10 mouse cellular contexts compared by ENCODE assay signal in the genomic region with DNA sequence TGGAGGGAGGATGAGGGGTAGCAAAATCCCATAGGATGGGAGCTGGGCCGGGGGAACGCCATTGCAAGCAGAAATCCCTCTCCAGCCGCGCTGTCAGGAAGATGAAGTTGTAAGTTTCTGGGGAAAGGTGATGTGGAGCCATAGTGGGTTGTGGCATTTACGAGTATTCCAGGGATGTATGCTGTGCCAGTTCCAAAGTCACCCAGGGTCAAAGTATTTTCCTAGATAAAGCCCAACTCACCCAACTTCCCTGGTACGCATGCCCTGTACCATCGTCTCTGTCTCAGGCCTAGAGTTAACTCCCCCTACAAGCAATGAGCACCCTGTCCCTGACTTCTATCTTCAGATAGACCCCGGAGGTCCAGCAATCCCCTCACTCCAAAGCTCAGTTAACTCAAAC. TPM values are rescaled to one million over a fixed set of nuclear protein-coding genes. Genes with fewer than 3 reads are reported as not detected.
A peak's percentile ranks its signal among the peaks of the same experiment; 100 is the strongest.
DNase-seq lines count a peak whose midpoint lies in the region; ATAC-seq and TF ChIP-seq lines count a peak whose summit lies in the region.
"Had no signal": no experiment of that assay in that cellular context is flagged by ENCODE, and none has a peak within 500 bp of the region (broad histone marks: within the 10 kb centered on the region; RNA-seq: fewer than 3 reads in every experiment).

No protein-coding gene starts in this region.

- no peaks in the 10 kb centered on the region for H3K27me3 ChIP-seq in forebrain, embryonic 13.5 days
- H3K27me3 ChIP-seq in forebrain, embryonic 11.5 days (ENCODE audit: control insufficient read depth, insufficient read depth, low read length): no peaks in the 10 kb centered on the region
- H3K27me3 ChIP-seq in liver, adult 2 months (ENCODE audit: control insufficient read depth, insufficient read depth, low read length): no peaks in the 10 kb centered on the region
- H3K27me3 ChIP-seq in heart, postnatal 0 days (ENCODE audit: control insufficient read depth, insufficient read depth, low read length): no peaks in the 10 kb centered on the region
- H3K27me3 ChIP-seq in liver, embryonic 14.5 days (ENCODE audit: control insufficient read depth, insufficient read depth, low read length): no peaks in the 10 kb centered on the region

- no peak for TF ChIP-seq POLR2A in liver, adult 2 months (IDR thresholded peaks at IDR 0.05; ENCODE audit: extremely low read depth, insufficient read depth, low read length)

- no peak for DNase-seq in forebrain, embryonic 11.5 days (ENCODE audit: low spot score)
- peak; percentile 85 for DNase-seq in liver, adult 2 months (ENCODE audit: extremely low read depth, low read depth, low spot score)
- DNase-seq in liver: no peak
- peak; percentile 9 for DNase-seq in heart, postnatal 0 days (ENCODE audit: low spot score)
- DNase-seq in liver, embryonic 14.5 days (ENCODE audit: low read depth in 3 of 3, low spot score in 3 of 3): no peak
- DNase-seq in ovary, adult 18-20 months (ENCODE audit: low spot score): no peak
- no peak for DNase-seq in frontal cortex, postnatal 36 days (ENCODE audit: low spot score in 2 of 2)
- DNase-seq: layer of hippocampus, adult 9-11 months had no signal

- no peak for ATAC-seq in forebrain, embryonic 13.5 days
- no peak for ATAC-seq in forebrain, embryonic 11.5 days (replicated peaks; ENCODE audit: low FRiP score)
- ATAC-seq in heart, postnatal 0 days (ENCODE audit: insufficient read depth, low read depth): no peak
- no peak for ATAC-seq in liver, embryonic 14.5 days (ENCODE audit: insufficient read depth)

- no peaks in the 10 kb centered on the region for H3K4me1 ChIP-seq in forebrain, embryonic 13.5 days
- H3K4me1 ChIP-seq in forebrain, embryonic 11.5 days (replicated peaks; ENCODE audit: control insufficient read depth, insufficient read depth, low read length): 0 out of 2 replicates have a peak, but pooled peaks cover 2% of the 10 kb centered on the region
- H3K4me1 ChIP-seq in liver, adult 2 months (ENCODE audit: control insufficient read depth, insufficient read depth, low read length): peaks cover 15% of the 10 kb centered on the region
- H3K4me1 ChIP-seq in heart, postnatal 0 days (ENCODE audit: control insufficient read depth, insufficient read depth): peaks cover 16% of the 10 kb centered on the region
- H3K4me1 ChIP-seq in liver, embryonic 14.5 days (replicated peaks; ENCODE audit: control insufficient read depth in 2 of 2, insufficient read depth in 2 of 2, low read length in 1 of 2): peaks cover 0 to 12% of the 10 kb centered on the region in 2 experiments; a peak in 2 of 4 replicates

- H3K27ac ChIP-seq in forebrain, embryonic 13.5 days: no peak overlapping the region
- no peak overlapping the region for H3K27ac ChIP-seq in forebrain, embryonic 11.5 days (ENCODE audit: low read depth, low read length)
- peak overlapping the region; percentile 98 for H3K27ac ChIP-seq in liver, adult 2 months (replicated peaks; ENCODE audit: insufficient read depth, low read depth, low read length)
- H3K27ac ChIP-seq in heart, postnatal 0 days (ENCODE audit: low read depth): no peak overlapping the region
- H3K27ac ChIP-seq in liver, embryonic 14.5 days: no peak overlapping the region

- TF ChIP-seq CTCF in liver, adult 2 months (IDR thresholded peaks at IDR 0.05; ENCODE audit: low read depth, low read length): no peak
- TF ChIP-seq CTCF in heart, postnatal 0 days (IDR thresholded peaks at IDR 0.05; ENCODE audit: low read depth): no peak
- no peak for TF ChIP-seq CTCF in liver, embryonic 14.5 days (IDR thresholded peaks at IDR 0.05; ENCODE audit: low read depth)

- no peak for TF ChIP-seq EP300 in heart, postnatal 0 days (IDR thresholded peaks at IDR 0.05; ENCODE audit: low read depth)
- TF ChIP-seq EP300 in liver, embryonic 14.5 days (IDR thresholded peaks at IDR 0.05; ENCODE audit: low read depth): no peak

- 67% methylated on average over 8 of the region's 8 CpGs for WGBS in forebrain, embryonic 13.5 days
- WGBS in forebrain, embryonic 11.5 days: 63% methylated on average over 8 of the region's 8 CpGs
- 18% methylated on average over 8 of the region's 8 CpGs for WGBS in liver, adult 2 months
- 43% methylated on average over 8 of the region's 8 CpGs for WGBS in heart, postnatal 0 days
- 49% methylated on average over 8 of the region's 8 CpGs for WGBS in liver, embryonic 14.5 days (ENCODE audit: insufficient replicate concordance)

- no peak overlapping the region for H3K9ac ChIP-seq in forebrain, embryonic 13.5 days
- no peak overlapping the region for H3K9ac ChIP-seq in forebrain, embryonic 11.5 days (ENCODE audit: low read length)
- H3K9ac ChIP-seq in liver, adult 2 months (ENCODE audit: low read depth, low read length): peak overlapping the region; percentile 83
- H3K9ac ChIP-seq in heart, postnatal 0 days (replicated peaks; ENCODE audit: low read depth, low read length): no peak overlapping the region
- no peak overlapping the region for H3K9ac ChIP-seq in liver, embryonic 14.5 days (replicated peaks)

- H3K36me3 ChIP-seq in forebrain, embryonic 13.5 days (ENCODE audit: poor library complexity, severe bottlenecking): peaks cover 49% of the 10 kb centered on the region
- no peaks in the 10 kb centered on the region; the same call in 1 of the 2 replicates for H3K36me3 ChIP-seq in forebrain, embryonic 11.5 days (ENCODE audit: control insufficient read depth, insufficient read depth, low read length)
- no peaks in the 10 kb centered on the region; the same call in 1 of the 2 replicates for H3K36me3 ChIP-seq in liver, adult 2 months (ENCODE audit: control insufficient read depth, insufficient read depth, low read length)
- peaks cover 22% of the 10 kb centered on the region for H3K36me3 ChIP-seq in heart, postnatal 0 days (replicated peaks; ENCODE audit: control insufficient read depth, insufficient read depth, low read length)
- no peaks in the 10 kb centered on the region; the same call in none of the 2 replicates for H3K36me3 ChIP-seq in liver, embryonic 14.5 days (replicated peaks; ENCODE audit: control insufficient read depth, insufficient read depth, low read depth)

- peak overlapping the region; percentile 25; the same call in 1 of the 2 replicates for H3K4me2 ChIP-seq in forebrain, embryonic 13.5 days
- no peak overlapping the region for H3K4me2 ChIP-seq in forebrain, embryonic 11.5 days (ENCODE audit: low read depth, low read length, severe bottlenecking)
- peak overlapping the region; percentile 70 for H3K4me2 ChIP-seq in heart, postnatal 0 days (ENCODE audit: low read depth, low read length)
- H3K4me2 ChIP-seq in liver, embryonic 14.5 days (ENCODE audit: low read depth): peak overlapping the region; percentile 55

- H3K79me2 ChIP-seq in liver, adult 2 months (ENCODE audit: control insufficient read depth, insufficient read depth, low read length): no peaks in the 10 kb centered on the region

- no peaks in the 10 kb centered on the region for H3K9me3 ChIP-seq in forebrain, embryonic 13.5 days (replicated peaks)
- no peaks in the 10 kb centered on the region for H3K9me3 ChIP-seq in forebrain, embryonic 11.5 days (ENCODE audit: control insufficient read depth, low read length)
- no peaks in the 10 kb centered on the region for H3K9me3 ChIP-seq in heart, postnatal 0 days (replicated peaks; ENCODE audit: control insufficient read depth, low read length)
- no peaks in the 10 kb centered on the region for H3K9me3 ChIP-seq in liver, embryonic 14.5 days (ENCODE audit: control insufficient read depth, low read length)

- no peak overlapping the region for H3K4me3 ChIP-seq in forebrain, embryonic 13.5 days
- no peak overlapping the region for H3K4me3 ChIP-seq in forebrain, embryonic 11.5 days (ENCODE audit: low read depth, low read length)
- H3K4me3 ChIP-seq in liver, adult 2 months (ENCODE audit: insufficient read depth, low read depth, low read length): peak overlapping the region; percentile 60
- peak overlapping the region; percentile 34 for H3K4me3 ChIP-seq in heart, postnatal 0 days (ENCODE audit: low read depth, low read length)
- peak overlapping the region; percentile 6 to 23; a peak in 3 of 4 replicates for H3K4me3 ChIP-seq in liver, embryonic 14.5 days (ENCODE audit: insufficient read depth in 1 of 2, low read depth in 2 of 2, low read length in 2 of 2)
- H3K4me3 ChIP-seq: myocyte had no signal

RNA-seq across cellular contexts. Expression of a gene that starts 0.4 kb away (rescaled TPM):
- 1.1 and 1.3 TPM in 2 replicates for polyA plus RNA-seq in forebrain, embryonic 13.5 days (2015; fragmentation: Nextera tagmentation; extraction: Ambion mirVana)
- 0.76 and 1.3 TPM in 2 replicates for polyA plus RNA-seq in forebrain, embryonic 11.5 days (2014; fragmentation: Nextera tagmentation; extraction: Ambion mirVana)
- 43.8 and 67.9 TPM in 2 replicates for total RNA-seq in liver, adult 2 months (2014; rRNA removed)
- 152 and 203 TPM in 2 replicates for polyA plus RNA-seq in liver, adult 2 months (2012; rRNA removed)
- 2.1 TPM in 1 of 2 replicates, not detected in the other for total RNA-seq in heart, postnatal 0 days (2014; rRNA removed; ENCODE audit: low replicate concordance)
- 1.0 and 1.3 TPM in 2 replicates for polyA plus RNA-seq in heart, postnatal 0 days (2015; fragmentation: Nextera tagmentation; extraction: Ambion mirVana)
- 1.2 and 1.3 TPM in 2 replicates for polyA plus RNA-seq in liver, embryonic 14.5 days (2012; rRNA removed)
- 0.85 and 1.3 TPM in 2 replicates for polyA plus RNA-seq in liver, embryonic 14.5 days (2014; fragmentation: Nextera tagmentation; extraction: Ambion mirVana)

RNA-seq across cellular contexts. Expression of a gene that starts 10.1 kb away (rescaled TPM):
- polyA plus RNA-seq in forebrain, embryonic 13.5 days (2015; fragmentation: Nextera tagmentation; extraction: Ambion mirVana): 0.14 and 0.16 TPM in 2 replicates
- 0.05 TPM in 1 of 2 replicates, not detected in the other for polyA plus RNA-seq in forebrain, embryonic 11.5 days (2014; fragmentation: Nextera tagmentation; extraction: Ambion mirVana)
- 2.2 and 4.2 TPM in 2 replicates for total RNA-seq in liver, adult 2 months (2014; rRNA removed)
- 4.4 and 8.8 TPM in 2 replicates for polyA plus RNA-seq in liver, adult 2 months (2012; rRNA removed)
- not detected in 2 replicates for total RNA-seq in heart, postnatal 0 days (2014; rRNA removed; ENCODE audit: low replicate concordance)
- polyA plus RNA-seq in heart, postnatal 0 days (2015; fragmentation: Nextera tagmentation; extraction: Ambion mirVana): not detected in 2 replicates
- polyA plus RNA-seq in liver, embryonic 14.5 days (2012; rRNA removed): 0.05 and 0.06 TPM in 2 replicates
- not detected in 2 replicates for polyA plus RNA-seq in liver, embryonic 14.5 days (2014; fragmentation: Nextera tagmentation; extraction: Ambion mirVana)

RNA-seq across cellular contexts. Expression of a gene that starts 30.5 kb away (rescaled TPM):
- 56.2 and 63.1 TPM in 2 replicates for polyA plus RNA-seq in forebrain, embryonic 13.5 days (2015; fragmentation: Nextera tagmentation; extraction: Ambion mirVana)
- 44.6 and 45.4 TPM in 2 replicates for polyA plus RNA-seq in forebrain, embryonic 11.5 days (2014; fragmentation: Nextera tagmentation; extraction: Ambion mirVana)
- 5.1 and 5.6 TPM in 2 replicates for total RNA-seq in liver, adult 2 months (2014; rRNA removed)
- polyA plus RNA-seq in liver, adult 2 months (2012; rRNA removed): 5.1 and 5.3 TPM in 2 replicates
- 11.5 TPM in 2 replicates for total RNA-seq in heart, postnatal 0 days (2014; rRNA removed; ENCODE audit: low replicate concordance)
- polyA plus RNA-seq in heart, postnatal 0 days (2015; fragmentation: Nextera tagmentation; extraction: Ambion mirVana): 22.6 and 23.0 TPM in 2 replicates
- 4.7 and 6.2 TPM in 2 replicates for polyA plus RNA-seq in liver, embryonic 14.5 days (2012; rRNA removed)
- polyA plus RNA-seq in liver, embryonic 14.5 days (2014; fragmentation: Nextera tagmentation; extraction: Ambion mirVana): 8.8 and 10.3 TPM in 2 replicates

RNA-seq across cellular contexts. Expression of a gene that starts 30.6 kb away (rescaled TPM):
- polyA plus RNA-seq in forebrain, embryonic 13.5 days (2015; fragmentation: Nextera tagmentation; extraction: Ambion mirVana): 73.0 and 78.5 TPM in 2 replicates
- polyA plus RNA-seq in forebrain, embryonic 11.5 days (2014; fragmentation: Nextera tagmentation; extraction: Ambion mirVana): 53.8 and 56.4 TPM in 2 replicates
- total RNA-seq in liver, adult 2 months (2014; rRNA removed): 18.0 and 24.4 TPM in 2 replicates
- 30.1 and 40.5 TPM in 2 replicates for polyA plus RNA-seq in liver, adult 2 months (2012; rRNA removed)
- 71.1 and 92.3 TPM in 2 replicates for total RNA-seq in heart, postnatal 0 days (2014; rRNA removed; ENCODE audit: low replicate concordance)
- polyA plus RNA-seq in heart, postnatal 0 days (2015; fragmentation: Nextera tagmentation; extraction: Ambion mirVana): 25.6 and 28.0 TPM in 2 replicates
- 19.2 and 19.4 TPM in 2 replicates for polyA plus RNA-seq in liver, embryonic 14.5 days (2012; rRNA removed)
- polyA plus RNA-seq in liver, embryonic 14.5 days (2014; fragmentation: Nextera tagmentation; extraction: Ambion mirVana): 15.6 and 19.6 TPM in 2 replicates

RNA-seq across cellular contexts. Expression of a gene that starts 47.6 kb away (rescaled TPM):
- 100 and 102 TPM in 2 replicates for polyA plus RNA-seq in forebrain, embryonic 13.5 days (2015; fragmentation: Nextera tagmentation; extraction: Ambion mirVana)
- polyA plus RNA-seq in forebrain, embryonic 11.5 days (2014; fragmentation: Nextera tagmentation; extraction: Ambion mirVana): 51.5 and 60.4 TPM in 2 replicates
- under 0.01 TPM in 1 of 2 replicates, not detected in the other for total RNA-seq in liver, adult 2 months (2014; rRNA removed)
- polyA plus RNA-seq in liver, adult 2 months (2012; rRNA removed): not detected in 2 replicates
- 0.35 TPM in 1 of 2 replicates, not detected in the other for total RNA-seq in heart, postnatal 0 days (2014; rRNA removed; ENCODE audit: low replicate concordance)
- polyA plus RNA-seq in heart, postnatal 0 days (2015; fragmentation: Nextera tagmentation; extraction: Ambion mirVana): 0.10 and 0.12 TPM in 2 replicates
- 0.01 and 0.11 TPM in 2 replicates for polyA plus RNA-seq in liver, embryonic 14.5 days (2012; rRNA removed)
- polyA plus RNA-seq in liver, embryonic 14.5 days (2014; fragmentation: Nextera tagmentation; extraction: Ambion mirVana): not detected in 2 replicates
- polyA plus RNA-seq: myocyte had no signal

Comparison
In these comparisons a context has a peak if more than half of its experiments do, and no peak if none do; other contexts are left out.
1. DNase-seq: peak in liver, adult 2 months (single experiment) and heart, postnatal 0 days (single experiment); none in forebrain, embryonic 11.5 days (single experiment), liver (single experiment), liver, embryonic 14.5 days (0 of 3), ovary, adult 18-20 months (single experiment) and frontal cortex, postnatal 36 days (0 of 2).
2. RNA of a gene that starts 0.4 kb away (polyA plus RNA-seq): 152 to 203 TPM in liver, adult 2 months; 1.0 to 1.3 TPM in heart, postnatal 0 days, 1.1 to 1.3 TPM in forebrain, embryonic 13.5 days, 0.85 to 1.3 TPM in liver, embryonic 14.5 days and 0.76 to 1.3 TPM in forebrain, embryonic 11.5 days; every median in the first group is over 10 times any median in the second.
3. H3K4me3 ChIP-seq: peak in liver, adult 2 months (single experiment), heart, postnatal 0 days (single experiment) and liver, embryonic 14.5 days (2 of 2); none in forebrain, embryonic 13.5 days (single experiment) and forebrain, embryonic 11.5 days (single experiment).